Mouse (Mus musculus) ES-CJ7 (cell line): ENCODE data around the gene Naip6.
"Not testable (repeated sequence)": the region's sequence is repeated elsewhere in the genome, so short reads cannot be mapped to it uniquely, and the experiment has no call there.

ENCODE experiments used
- DNase-seq: peaks from one replicate; pipeline ENCODE4 v3.0.0; 2011; ENCODE audit warnings: low read depth, low spot score

Gene Naip6

GRCm38 (mm10) chr13:100317256-100317893 lies at the start of gene Naip6:
TSS of gene Naip6 (minus strand) at chr13:100317674.
- DNase-seq = not testable (repeated sequence)

- DNase-seq = not testable (repeated sequence)
Observed at GRCm38 (mm10) chr13:100352315-100352714, 34.8 kb upstream of the Naip6 start.

- not testable (repeated sequence) for DNase-seq
Observed at GRCm38 (mm10) chr13:100349510-100350173, 32.2 kb upstream of the Naip6 start.

- no peak for DNase-seq
Observed at GRCm38 (mm10) chr13:100341822-100342221, 24.3 kb upstream of the Naip6 start.

- not testable (repeated sequence) for DNase-seq
Observed at GRCm38 (mm10) chr13:100331728-100332127, 14.3 kb upstream of the Naip6 start.

GRCm38 (mm10) chr13:100328899-100329298 lies 11.4 kb upstream of the Naip6 start:
- DNase-seq = not testable (repeated sequence)

GRCm38 (mm10) chr13:100328029-100328428 lies 10.6 kb upstream of the Naip6 start:
- not testable (repeated sequence) for DNase-seq

GRCm38 (mm10) chr13:100322266-100322837 lies 4.9 kb upstream of the Naip6 start:
- not testable (repeated sequence) for DNase-seq

GRCm38 (mm10) chr13:100284611-100285010 lies 32.9 kb downstream of the Naip6 start:
- DNase-seq = no peak

GRCm38 (mm10) chr13:100271474-100272132 lies 45.9 kb downstream of the Naip6 start:
- not testable (repeated sequence) for DNase-seq

- DNase-seq = not testable (repeated sequence)
Observed at GRCm38 (mm10) chr13:100256996-100257395, 60.5 kb downstream of the Naip6 start.

GRCm38 (mm10) chr13:100255925-100256324 lies 61.5 kb downstream of the Naip6 start:
- not testable (repeated sequence) for DNase-seq

GRCm38 (mm10) chr13:100251897-100252296 lies 65.6 kb downstream of the Naip6 start:
- DNase-seq = not testable (repeated sequence)

- not testable (repeated sequence) for DNase-seq
Observed at GRCm38 (mm10) chr13:100246896-100247519, 70.5 kb downstream of the Naip6 start.

GRCm38 (mm10) chr13:100246223-100246622 lies 71.3 kb downstream of the Naip6 start, which contains the start of gene Naip5:
TSS of gene Naip5 (minus strand) at chr13:100246323.
- not testable (repeated sequence) for DNase-seq

GRCm38 (mm10) chr13:100243702-100244101 lies 73.8 kb downstream of the Naip6 start:
- no peak for DNase-seq
